Mouse (Mus musculus) stomach, postnatal 0 days (tissue): ENCODE results near the gene Myt1l.

ENCODE experiments used
- CTCF ChIP-seq: IDR thresholded peaks from 2 replicates; pipeline ENCODE4 v1.5.1; 2016; ENCODE audit warnings: antibody characterized with exemption, low read depth, mild to moderate bottlenecking, moderate library complexity
- EP300 ChIP-seq: optimal IDR thresholded peaks from 2 replicates; pipeline ENCODE3; 2016; ENCODE audit warnings: antibody characterized with exemption

GRCm38 (mm10) chr12:29934120-29934581, 406.0 kb downstream of the Myt1l start:
- TF ChIP-seq CTCF: no peak
- TF ChIP-seq EP300: no peak
